Mouse (Mus musculus) lung, embryonic 15.5 days (tissue): ENCODE measurements around the gene Slc25a13. TPM values are rescaled to one million over a fixed set of nuclear protein-coding genes. Genes with fewer than 3 reads are reported as not detected.

Experiments used
- ATAC-seq: fragments of 200-750 bp; cut with Nextera tagmentation; 2 replicates; pipeline ENCODE4 v1.8.0; 2017; ENCODE audit warnings: moderate number of reproducible peaks, borderline replicate concordance; ENCODE audit not compliant: low FRiP score, low TSS enrichment; ENCODE audit errors: extremely low read depth
- H3K27ac ChIP-seq: fragments of 300-500 bp; sonication (generic); 2 replicates; pipeline ENCODE4 v1.5.1; 2015; ENCODE audit warnings: moderate library complexity, mild to moderate bottlenecking, inconsistent platforms
- H3K27me3 ChIP-seq: fragments of 300-500 bp; sonication (generic); 2 replicates; pipeline ENCODE4 v1.6.1; 2015; ENCODE audit warnings: inconsistent platforms
- H3K36me3 ChIP-seq: fragments of 300-500 bp; sonication (generic); 2 replicates; pipeline ENCODE4 v1.6.1; 2015; ENCODE audit warnings: inconsistent platforms
- H3K4me1 ChIP-seq: fragments of 300-500 bp; sonication (generic); 2 replicates; pipeline ENCODE4 v1.6.1; 2015; ENCODE audit warnings: inconsistent platforms
- H3K4me2 ChIP-seq: fragments of 300-500 bp; sonication (generic); 2 replicates; pipeline ENCODE4 v1.6.1; 2015; ENCODE audit warnings: inconsistent platforms, mild to moderate bottlenecking, moderate library complexity
- H3K4me3 ChIP-seq: fragments of 300-500 bp; sonication (generic); 2 replicates; pipeline ENCODE4 v1.5.1; 2015; ENCODE audit warnings: mild to moderate bottlenecking, inconsistent platforms
- H3K9ac ChIP-seq: fragments of 300-500 bp; sonication (generic); 2 replicates; pipeline ENCODE4 v1.6.1; 2015; ENCODE audit warnings: inconsistent platforms
- H3K9me3 ChIP-seq: fragments of 300-500 bp; sonication (generic); 2 replicates; pipeline ENCODE4 v1.6.1; 2016; ENCODE audit warnings: inconsistent platforms
- WGBS: fragments of 180-500 bp; shearing (Covaris S2); methylation state at CpG from one replicate; pipeline ENCODE4 v1.1.7; 2015; 5-methylcytosine and 5-hydroxymethylcytosine counted together
- polyA plus RNA-seq: library from polyadenylated mRNA; unstranded; fragments of >200 nt; fragmentation: Nextera tagmentation; extraction: Ambion mirVana; gene quantifications from 2 replicates; pipeline ENCODE4 v1.2.1, GENCODE M21; 2015

Slc25a13 gene
- polyA plus RNA-seq, 1 experiment from 2014 or later: 30.4 TPM

GRCm38 (mm10) chr6:6134935-6135334 is 82.0 kb downstream of the Slc25a13 start:
- Histone ChIP-seq H3K9me3 (no peaks in the 10 kb centered on the region), H3K4me2 (no peak overlapping the region), H3K9ac (no peak overlapping the region), H3K4me3 (no peak overlapping the region), H3K4me1 (no peaks in the 10 kb centered on the region), H3K27ac (no peak overlapping the region), H3K27me3 (no peaks in the 10 kb centered on the region), H3K36me3 (0 out of 2 replicates have a peak, but pooled peaks cover 3% of the 10 kb centered on the region)
- 80% methylated on average over 4 of the region's 4 CpGs for WGBS
- ATAC-seq: no peak

DNA sequence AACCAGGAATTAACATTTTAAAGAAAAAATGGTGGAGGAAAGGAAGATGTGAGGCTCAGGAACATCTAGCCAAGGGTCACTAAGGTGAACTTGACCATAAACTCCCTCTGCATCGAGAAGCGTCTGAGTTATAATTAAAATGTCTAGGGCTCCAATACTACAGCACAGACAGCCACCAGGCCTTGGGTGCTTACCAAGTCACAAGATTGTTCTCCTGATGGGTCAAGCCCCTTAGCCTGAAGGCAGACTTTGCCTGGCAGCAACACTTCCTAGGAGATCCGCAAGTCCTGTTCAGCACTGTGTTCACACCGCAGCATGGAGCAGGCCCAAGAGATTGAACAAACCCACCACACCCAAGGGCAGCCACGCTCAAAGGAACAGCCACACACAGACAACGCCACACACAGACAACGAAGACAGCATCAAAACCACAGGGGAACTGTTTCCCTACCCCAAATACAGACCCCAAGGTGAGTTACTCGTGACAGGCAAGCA is 83.4 kb downstream of the Slc25a13 start:
- Histone ChIP-seq H3K4me2 (no peak overlapping the region), H3K27ac (no peak overlapping the region), H3K4me1 (no peaks in the 10 kb centered on the region), H3K36me3 (0 out of 2 replicates have a peak, but pooled peaks cover 3% of the 10 kb centered on the region), H3K9me3 (no peaks in the 10 kb centered on the region), H3K9ac (no peak overlapping the region), H3K4me3 (no peak overlapping the region), H3K27me3 (no peaks in the 10 kb centered on the region)
- ATAC-seq: no peak
- WGBS: 89% methylated on average over 8 of the region's 8 CpGs

DNA sequence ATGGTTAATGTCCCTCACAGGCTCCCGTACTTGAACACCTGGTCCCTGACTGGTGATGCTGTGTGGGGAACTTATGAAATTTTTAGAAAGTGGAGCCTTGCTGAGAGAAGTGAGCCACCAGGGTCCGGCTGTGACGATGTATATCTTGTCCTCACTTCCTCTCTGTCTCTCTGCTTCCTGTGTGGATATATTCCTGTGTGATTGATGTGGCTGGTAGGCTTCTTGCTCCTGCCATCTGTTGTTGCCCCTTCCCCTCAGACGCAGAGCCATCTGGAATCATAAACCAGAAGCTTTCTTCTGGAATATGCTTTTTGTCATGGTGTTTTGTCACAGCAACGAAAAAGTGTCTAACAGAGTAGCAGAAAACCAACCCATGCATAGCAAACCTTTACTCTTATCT is 84.9 kb downstream of the Slc25a13 start:
- no peak overlapping the region for H3K27ac ChIP-seq
- 0 out of 2 replicates have a peak, but pooled peaks cover 3% of the 10 kb centered on the region for H3K36me3 ChIP-seq
- no peaks in the 10 kb centered on the region for H3K4me1 ChIP-seq
- no peaks in the 10 kb centered on the region for H3K27me3 ChIP-seq
- H3K4me3 ChIP-seq: no peak overlapping the region
- H3K4me2 ChIP-seq: no peak overlapping the region
- 47% methylated on average over 5 of the region's 5 CpGs for WGBS
- H3K9me3 ChIP-seq: no peaks in the 10 kb centered on the region
- no peak for ATAC-seq
- H3K9ac ChIP-seq: no peak overlapping the region

- no peak for ATAC-seq
- Histone ChIP-seq H3K4me3 (no peak overlapping the region), H3K27me3 (no peaks in the 10 kb centered on the region), H3K4me1 (no peaks in the 10 kb centered on the region), H3K36me3 (no peaks in the 10 kb centered on the region), H3K27ac (no peak overlapping the region), H3K9me3 (no peaks in the 10 kb centered on the region), H3K9ac (no peak overlapping the region), H3K4me2 (no peak overlapping the region)
- 77% methylated on average over 3 of the region's 3 CpGs for WGBS
These were observed 91.4 kb downstream of the Slc25a13 start for GRCm38 (mm10) chr6:6125620-6126019.

DNA sequence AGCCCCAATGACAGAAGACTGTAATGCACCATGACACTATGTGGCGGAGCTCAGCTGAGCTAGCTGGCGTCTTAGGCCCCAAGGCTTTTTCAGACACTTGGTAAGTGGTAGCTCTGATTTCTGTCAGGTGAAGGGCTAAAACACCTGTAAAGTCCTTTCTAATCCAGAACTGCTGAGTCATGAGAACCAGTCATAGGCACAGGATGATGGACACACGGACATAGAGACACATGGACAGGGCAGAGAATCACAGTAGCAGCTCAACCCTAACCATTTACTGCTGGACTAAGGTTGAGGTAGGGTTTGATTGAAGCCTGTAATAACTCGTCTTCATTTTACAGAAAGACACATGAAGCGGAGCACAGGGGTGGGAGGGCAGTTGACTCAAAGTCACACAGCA is 95.1 kb downstream of the Slc25a13 start:
- no peaks in the 10 kb centered on the region for H3K4me1 ChIP-seq
- H3K9ac ChIP-seq: no peak overlapping the region
- no peaks in the 10 kb centered on the region for H3K36me3 ChIP-seq
- H3K4me2 ChIP-seq: no peak overlapping the region
- no peak for ATAC-seq
- no peak overlapping the region for H3K4me3 ChIP-seq
- H3K9me3 ChIP-seq: no peaks in the 10 kb centered on the region
- H3K27me3 ChIP-seq: no peaks in the 10 kb centered on the region
- no peak overlapping the region for H3K27ac ChIP-seq
- 92% methylated on average over 5 of the region's 5 CpGs for WGBS

- Histone ChIP-seq H3K9me3 (no peaks in the 10 kb centered on the region), H3K4me1 (no peaks in the 10 kb centered on the region), H3K4me2 (no peak overlapping the region), H3K36me3 (no peaks in the 10 kb centered on the region), H3K9ac (no peak overlapping the region), H3K4me3 (no peak overlapping the region), H3K27me3 (no peaks in the 10 kb centered on the region), H3K27ac (no peak overlapping the region)
- ATAC-seq: no peak
- 82% methylated on average over 4 of the region's 4 CpGs for WGBS
These were observed 96.1 kb downstream of the Slc25a13 start for GRCm38 (mm10) chr6:6120841-6121240.

- Histone ChIP-seq H3K27me3 (no peaks in the 10 kb centered on the region), H3K9ac (no peak overlapping the region), H3K9me3 (no peaks in the 10 kb centered on the region), H3K4me1 (no peaks in the 10 kb centered on the region), H3K4me2 (no peak overlapping the region), H3K36me3 (0 out of 2 replicates have a peak, but pooled peaks cover 2% of the 10 kb centered on the region), H3K4me3 (no peak overlapping the region), H3K27ac (no peak overlapping the region)
- ATAC-seq: no peak
- 77% methylated on average over 8 of the region's 8 CpGs for WGBS
These were observed 101.2 kb downstream of the Slc25a13 start for GRCm38 (mm10) chr6:6115771-6116170.

DNA sequence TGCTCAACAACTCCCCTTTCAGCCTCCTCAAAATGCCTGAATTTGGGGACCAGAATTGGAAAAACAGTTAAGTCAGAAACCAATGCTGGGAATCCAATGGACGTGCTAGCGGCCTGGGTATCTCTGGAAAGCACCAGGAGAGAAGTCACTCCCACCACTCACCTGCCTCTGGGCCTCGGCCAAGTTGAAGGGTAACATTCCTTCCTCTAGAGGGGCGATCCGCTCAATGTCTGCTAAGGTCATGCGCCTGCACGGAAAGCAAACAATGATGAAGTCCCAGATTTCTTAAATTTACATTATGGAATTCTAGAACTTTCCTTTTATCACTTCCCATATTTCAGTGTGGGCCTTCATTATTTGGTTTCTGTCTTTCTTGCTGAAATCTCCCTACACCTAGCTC is 103.2 kb downstream of the Slc25a13 start:
- ATAC-seq: no peak
- Histone ChIP-seq H3K9ac (no peak overlapping the region), H3K4me2 (no peak overlapping the region), H3K4me1 (no peaks in the 10 kb centered on the region), H3K27ac (no peak overlapping the region), H3K36me3 (0 out of 2 replicates have a peak, but pooled peaks cover 2% of the 10 kb centered on the region), H3K27me3 (no peaks in the 10 kb centered on the region), H3K9me3 (no peaks in the 10 kb centered on the region), H3K4me3 (no peak overlapping the region)
- WGBS: 70% methylated on average over 7 of the region's 7 CpGs

DNA sequence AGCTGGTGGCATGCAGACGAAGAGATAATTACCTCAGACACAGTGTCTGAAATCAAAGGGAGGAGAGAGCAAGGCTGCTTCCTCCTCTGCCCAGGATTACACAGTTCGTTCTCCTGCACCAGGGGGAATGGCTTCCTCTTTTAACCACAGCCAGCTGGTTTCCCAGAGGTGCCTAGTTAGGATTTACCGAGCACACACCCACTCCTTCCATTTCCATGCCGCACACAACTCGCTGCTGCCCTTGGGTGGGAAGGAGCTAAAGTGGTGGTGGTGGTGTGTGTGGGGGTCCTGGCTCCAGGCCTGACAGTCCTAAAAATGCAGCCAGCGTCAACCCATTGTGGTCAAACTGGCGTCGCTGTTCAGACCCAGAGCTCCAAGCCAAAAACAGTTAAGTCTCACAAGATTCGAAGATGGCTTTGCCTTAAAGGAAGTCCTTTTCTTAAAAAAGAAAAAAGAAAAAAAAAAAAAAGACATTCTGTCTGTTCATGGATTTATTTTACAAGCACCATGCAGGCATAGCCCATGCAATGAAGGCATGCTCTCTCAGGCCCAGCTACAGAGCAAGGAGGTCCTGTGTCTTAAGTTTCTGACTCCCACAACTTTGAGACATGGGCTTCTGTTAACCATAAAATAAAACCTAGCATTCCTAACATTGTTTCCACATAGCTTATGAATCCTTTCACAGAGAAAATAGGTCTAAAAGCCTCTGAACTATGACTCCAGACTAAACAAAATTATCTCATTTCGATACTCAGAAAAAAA is 104.0 kb downstream of the Slc25a13 start:
- no peak for ATAC-seq
- Histone ChIP-seq H3K27ac (no peak overlapping the region), H3K36me3 (0 out of 2 replicates have a peak, but pooled peaks cover 2% of the 10 kb centered on the region), H3K4me3 (no peak overlapping the region), H3K9ac (no peak overlapping the region), H3K27me3 (no peaks in the 10 kb centered on the region), H3K4me1 (no peaks in the 10 kb centered on the region), H3K4me2 (no peak overlapping the region), H3K9me3 (no peaks in the 10 kb centered on the region)
- WGBS: 62% methylated on average over 10 of the region's 10 CpGs

DNA sequence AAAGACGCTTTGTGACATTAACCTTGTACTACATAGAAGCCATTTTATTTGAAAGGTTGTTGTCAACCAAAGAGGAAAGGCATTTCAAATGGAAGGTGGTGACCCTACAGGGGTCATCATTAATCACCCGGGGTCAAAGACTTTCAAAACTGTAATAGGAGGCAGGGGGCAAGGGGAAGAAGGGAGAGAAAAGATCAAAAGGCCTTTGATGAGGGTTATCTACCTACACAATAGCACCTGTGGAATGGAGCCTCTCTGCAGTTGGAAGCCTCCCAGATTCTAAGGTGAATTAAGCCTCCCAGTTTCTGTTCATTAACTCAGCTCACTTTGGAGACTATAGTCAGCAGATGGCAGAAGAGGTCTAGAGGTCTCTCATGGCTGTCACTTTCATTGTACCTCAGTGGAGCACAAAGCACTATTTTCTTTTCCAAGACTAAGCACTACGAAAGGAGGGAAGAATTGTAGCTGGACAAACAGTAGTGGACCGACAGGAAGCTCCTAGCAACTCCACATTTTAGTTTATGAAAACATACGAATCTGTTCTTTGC is 109.5 kb downstream of the Slc25a13 start:
- no peak overlapping the region for H3K9ac ChIP-seq
- WGBS: 48% methylated on average over 5 of the region's 5 CpGs
- H3K36me3 ChIP-seq: no peaks in the 10 kb centered on the region
- ATAC-seq: no peak
- H3K9me3 ChIP-seq: no peaks in the 10 kb centered on the region
- no peak overlapping the region for H3K27ac ChIP-seq
- no peak overlapping the region for H3K4me2 ChIP-seq
- H3K4me3 ChIP-seq: no peak overlapping the region
- H3K4me1 ChIP-seq: peaks cover 7% of the 10 kb centered on the region; the same call in 1 of the 2 replicates
- no peaks in the 10 kb centered on the region for H3K27me3 ChIP-seq

GRCm38 (mm10) chr6:6105586-6105985 is 111.4 kb downstream of the Slc25a13 start:
- Histone ChIP-seq H3K27me3 (no peaks in the 10 kb centered on the region), H3K4me3 (no peak overlapping the region), H3K36me3 (no peaks in the 10 kb centered on the region), H3K9me3 (no peaks in the 10 kb centered on the region), H3K27ac (no peak overlapping the region), H3K9ac (no peak overlapping the region), H3K4me1 (peaks cover 10% of the 10 kb centered on the region), H3K4me2 (no peak overlapping the region)
- ATAC-seq: no peak
- 89% methylated on average over 9 of the region's 9 CpGs for WGBS

GRCm38 (mm10) chr6:6103469-6103868 is 113.5 kb downstream of the Slc25a13 start:
- no peaks in the 10 kb centered on the region for H3K27me3 ChIP-seq
- H3K4me2 ChIP-seq: no peak overlapping the region
- peaks cover 12% of the 10 kb centered on the region for H3K4me1 ChIP-seq
- no peak overlapping the region for H3K27ac ChIP-seq
- no peaks in the 10 kb centered on the region for H3K9me3 ChIP-seq
- H3K4me3 ChIP-seq: no peak overlapping the region
- no peaks in the 10 kb centered on the region for H3K36me3 ChIP-seq
- WGBS: 73% methylated on average over 2 of the region's 2 CpGs
- no peak for ATAC-seq
- no peak overlapping the region for H3K9ac ChIP-seq
